Mouse (Mus musculus) liver (tissue): ENCODE results near the gene Azin2.

ENCODE experiments used
- DNase-seq: peaks from one replicate; pipeline ENCODE4 v3.0.0-alpha.2; 2020; ENCODE audit warnings: mixed read lengths

Azin2 gene

GRCm38 (mm10) chr4:128976577-128976976 is 14.3 kb upstream of the Azin2 start:
- DNase-seq: no peak

GRCm38 (mm10) chr4:128974677-128975076 is 12.4 kb upstream of the Azin2 start:
- DNase-seq: no peak

- peak; percentile 78 for DNase-seq
These were observed 8.9 kb upstream of the Azin2 start for GRCm38 (mm10) chr4:128971065-128971694.

GRCm38 (mm10) chr4:128970417-128970807 is 8.2 kb upstream of the Azin2 start:
- no peak for DNase-seq

- DNase-seq: no peak
These were observed 7.6 kb upstream of the Azin2 start for GRCm38 (mm10) chr4:128969607-128970416.

GRCm38 (mm10) chr4:128969081-128969480 is 6.8 kb upstream of the Azin2 start:
- no peak for DNase-seq

- DNase-seq: no peak
These were observed 4.5 kb upstream of the Azin2 start for GRCm38 (mm10) chr4:128966751-128967150.

GRCm38 (mm10) chr4:128962926-128963290 is 666 bp upstream of the Azin2 start:
- no peak for DNase-seq

GRCm38 (mm10) chr4:128961301-128962028 is 777 bp downstream of the Azin2 start:
- no peak for DNase-seq

- DNase-seq: no peak
These were observed 2.6 kb downstream of the Azin2 start for GRCm38 (mm10) chr4:128959676-128960075.

GRCm38 (mm10) chr4:128958849-128959248 is 3.4 kb downstream of the Azin2 start:
- DNase-seq: no peak

- DNase-seq: no peak
These were observed 4.1 kb downstream of the Azin2 start for GRCm38 (mm10) chr4:128958156-128958555.

- peak; percentile 36 for DNase-seq
These were observed 4.9 kb downstream of the Azin2 start for GRCm38 (mm10) chr4:128957155-128957911.

GRCm38 (mm10) chr4:128953851-128954250 is 8.4 kb downstream of the Azin2 start:
- DNase-seq: no peak

GRCm38 (mm10) chr4:128950461-128950860 is 11.8 kb downstream of the Azin2 start:
- DNase-seq: no peak

- DNase-seq: peak; percentile 74
These were observed 12.7 kb downstream of the Azin2 start for GRCm38 (mm10) chr4:128949470-128950005.

- DNase-seq: peak; percentile 62
These were observed 14.0 kb downstream of the Azin2 start for GRCm38 (mm10) chr4:128948137-128948674.

GRCm38 (mm10) chr4:128947326-128947933 is 14.8 kb downstream of the Azin2 start:
- peak; percentile 58 for DNase-seq

- no peak for DNase-seq
These were observed 15.5 kb downstream of the Azin2 start for GRCm38 (mm10) chr4:128946736-128947135.

GRCm38 (mm10) chr4:128942346-128942745 is 19.9 kb downstream of the Azin2 start:
- DNase-seq: no peak

- no peak for DNase-seq
These were observed 26.6 kb downstream of the Azin2 start for GRCm38 (mm10) chr4:128935595-128935994.

GRCm38 (mm10) chr4:128932783-128933182 is 29.5 kb downstream of the Azin2 start:
- no peak for DNase-seq
